Mouse (Mus musculus): Measurements from ENCODE around the gene Aldh6a1. TPM values are rescaled to one million over a fixed set of nuclear protein-coding genes. Genes with fewer than 3 reads are reported as not detected.

Gene Aldh6a1
- polyA plus RNA-seq, 1 experiment from 2014 or later: 31.2 TPM

DNA sequence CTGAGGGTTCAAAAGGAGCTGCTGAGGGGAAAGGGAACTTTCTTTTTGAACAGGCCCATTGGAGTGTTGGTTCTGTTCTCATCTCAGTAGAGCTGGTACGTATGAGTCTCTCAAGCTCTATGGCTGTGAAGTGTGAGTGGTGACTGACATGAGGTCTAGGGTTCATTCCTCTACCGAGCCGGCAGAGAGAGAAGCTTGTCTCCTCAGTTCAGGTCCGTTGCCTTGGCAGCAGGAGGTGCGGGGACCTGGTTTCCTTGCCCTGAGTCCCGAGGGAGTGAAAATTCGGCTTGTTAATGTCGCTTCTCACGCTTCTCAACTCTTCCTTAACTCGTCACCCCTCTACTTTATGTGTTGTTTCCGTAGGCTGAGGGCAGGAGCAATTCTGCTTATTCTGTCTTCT, 997 bp upstream of the Aldh6a1 start:
- H3K27ac ChIP-seq (replicated peaks): peak overlapping the region; percentile 85
- peak overlapping the region; percentile 59 for H3K4me3 ChIP-seq
- H3K4me1 ChIP-seq (replicated peaks): peaks cover 27% of the 10 kb centered on the region
- peak overlapping the region; percentile 97 for H3K4me2 ChIP-seq
- no peaks in the 10 kb centered on the region for H3K9me3 ChIP-seq
- H3K9ac ChIP-seq: peak overlapping the region; percentile 50
- H3K36me3 ChIP-seq: 0 out of 2 replicates have a peak, but pooled peaks cover under 1% of the 10 kb centered on the region
- ATAC-seq (ENCODE audit: low FRiP score, low read depth): no peak
- 1% methylated on average over 11 of the region's 11 CpGs for WGBS
- H3K27me3 ChIP-seq: no peaks in the 10 kb centered on the region

DNA sequence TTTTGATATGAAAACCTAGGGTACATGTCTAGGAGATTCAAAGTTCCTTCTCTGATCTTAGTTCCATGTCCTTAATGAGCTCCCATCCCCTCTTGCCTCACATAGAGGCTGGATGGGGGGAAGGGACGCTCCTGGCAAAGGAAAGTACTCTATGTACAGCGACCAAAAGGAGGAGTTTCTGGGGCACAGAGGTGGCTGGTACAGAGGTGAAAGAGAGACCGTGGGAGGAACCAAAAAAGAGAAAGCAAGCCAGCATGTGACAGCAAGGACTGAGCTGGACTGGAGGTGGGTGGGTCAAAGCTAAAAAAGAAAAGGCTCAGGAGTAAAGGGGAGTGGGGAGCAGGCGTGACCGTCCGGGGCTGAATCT, 470 bp downstream of the Aldh6a1 start:
- ATAC-seq (ENCODE audit: low FRiP score, low read depth): no peak; the same call in 1 of the 2 replicates
- H3K27me3 ChIP-seq: no peaks in the 10 kb centered on the region
- H3K4me2 ChIP-seq: peak overlapping the region; percentile 97
- peak overlapping the region; percentile 85 for H3K27ac ChIP-seq (replicated peaks)
- H3K4me3 ChIP-seq: peak overlapping the region; percentile 59
- H3K36me3 ChIP-seq: no peaks in the 10 kb centered on the region
- peak overlapping the region; percentile 67 for H3K9ac ChIP-seq
- whole genome bisulfite sequencing: 0% methylated on average over 6 of the region's 6 CpGs
- H3K9me3 ChIP-seq: no peaks in the 10 kb centered on the region
- H3K4me1 ChIP-seq (replicated peaks): peaks cover 27% of the 10 kb centered on the region

DNA sequence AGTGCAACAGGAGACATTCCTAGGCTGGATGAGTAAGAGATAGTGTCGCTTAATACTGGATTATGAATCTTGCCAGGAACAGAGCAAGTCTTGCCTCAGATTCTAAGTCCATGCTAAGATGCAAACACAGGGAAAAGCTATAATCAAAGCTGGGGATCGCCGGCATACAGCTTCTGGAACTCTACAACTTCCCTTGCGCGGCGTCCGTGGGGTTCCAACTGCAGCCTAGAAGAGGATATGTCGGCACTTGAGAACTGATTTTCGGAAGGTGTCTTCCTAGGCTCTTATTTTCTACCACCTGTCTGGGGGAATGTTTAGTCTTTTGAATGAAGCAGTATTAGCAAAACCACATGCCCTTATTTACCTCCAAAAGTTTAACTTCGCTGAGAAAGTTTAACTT, 917 bp downstream of the Aldh6a1 start:
- Histone ChIP-seq H3K4me3 (peak overlapping the region; percentile 59), H3K27ac (replicated peaks) (0 out of 2 replicates have a peak overlapping the region, but pooled peaks have one; percentile 85), H3K9ac (peak overlapping the region; percentile 67; the same call in 1 of the 2 replicates), H3K27me3 (no peaks in the 10 kb centered on the region), H3K9me3 (no peaks in the 10 kb centered on the region), H3K4me1 (replicated peaks) (peaks cover 27% of the 10 kb centered on the region), H3K4me2 (peak overlapping the region; percentile 97), H3K36me3 (no peaks in the 10 kb centered on the region)
- WGBS: 51% methylated on average over 10 of the region's 10 CpGs
- ATAC-seq (ENCODE audit: low FRiP score, low read depth): no peak

DNA sequence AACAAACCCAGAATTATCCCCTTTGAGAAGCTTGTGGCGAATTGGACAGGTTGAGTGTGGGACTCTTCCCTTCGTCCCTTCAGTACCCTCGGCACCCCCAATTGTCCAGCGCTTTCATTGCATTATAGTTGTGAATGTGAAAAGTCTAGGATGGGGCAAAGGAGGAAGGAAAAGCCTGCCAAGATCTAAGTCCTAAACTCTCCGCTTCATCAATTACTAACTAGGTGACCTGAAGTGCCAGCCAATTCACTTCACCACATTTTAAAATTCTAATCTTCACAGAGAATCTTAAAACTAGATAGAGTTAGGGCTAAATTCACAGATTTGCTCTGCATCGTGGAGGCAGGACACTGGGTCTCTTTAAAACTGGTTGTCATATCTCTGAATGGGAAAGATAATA, 2.6 kb downstream of the Aldh6a1 start:
- Histone ChIP-seq H3K27me3 (no peaks in the 10 kb centered on the region), H3K9me3 (no peaks in the 10 kb centered on the region), H3K27ac (replicated peaks) (no peak overlapping the region), H3K4me1 (replicated peaks) (peaks cover 27% of the 10 kb centered on the region), H3K9ac (no peak overlapping the region), H3K4me2 (no peak overlapping the region), H3K4me3 (no peak overlapping the region), H3K36me3 (no peaks in the 10 kb centered on the region)
- WGBS: 92% methylated on average over 6 of the region's 6 CpGs
- no peak for ATAC-seq (ENCODE audit: low FRiP score, low read depth)

DNA sequence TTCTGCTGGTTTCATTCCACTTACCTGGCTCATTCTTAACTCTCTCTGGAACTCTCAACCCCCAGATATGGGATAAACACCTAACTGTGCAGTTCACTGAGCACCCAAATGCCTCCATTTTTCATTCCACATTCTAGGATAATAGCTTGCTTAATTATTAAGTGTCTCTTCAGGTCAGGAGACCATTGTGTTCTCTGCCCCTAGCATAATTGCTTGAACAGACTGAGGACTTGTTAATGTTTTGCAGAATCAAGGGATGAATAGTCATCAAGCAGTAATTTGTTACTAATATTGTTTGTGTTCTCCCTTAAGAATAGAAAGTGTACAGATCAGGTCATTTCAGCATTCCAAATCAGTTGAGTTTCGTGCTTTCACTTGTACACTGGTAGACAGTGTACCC, 3.4 kb downstream of the Aldh6a1 start:
- Histone ChIP-seq H3K9me3 (no peaks in the 10 kb centered on the region), H3K4me2 (no peak overlapping the region), H3K36me3 (no peaks in the 10 kb centered on the region), H3K9ac (no peak overlapping the region), H3K27ac (replicated peaks) (no peak overlapping the region), H3K4me1 (replicated peaks) (peaks cover 19% of the 10 kb centered on the region), H3K27me3 (no peaks in the 10 kb centered on the region), H3K4me3 (no peak overlapping the region)
- no peak for ATAC-seq (ENCODE audit: low FRiP score, low read depth)
- WGBS: 71% methylated on average over 1 of the region's 1 CpGs

DNA sequence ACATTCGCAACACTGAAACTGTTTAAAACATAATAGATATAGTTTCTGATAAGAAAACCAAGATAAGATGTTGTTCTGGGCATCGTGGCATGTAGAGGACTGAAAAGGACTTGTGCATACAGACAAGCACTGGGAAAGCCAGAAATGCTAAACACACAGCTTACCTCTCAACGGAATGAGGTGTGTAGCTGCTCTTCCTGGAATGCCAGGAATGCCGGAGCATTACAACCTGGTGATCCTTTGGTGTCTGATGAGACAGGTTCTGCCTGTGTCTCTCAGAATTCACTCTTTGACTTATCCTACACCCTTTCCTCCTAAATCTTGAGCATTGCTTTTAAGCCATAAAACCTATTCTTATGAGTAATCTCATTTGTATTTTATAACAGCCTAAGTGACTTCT, 8.3 kb downstream of the Aldh6a1 start:
- WGBS: 76% methylated on average over 4 of the region's 4 CpGs
- Histone ChIP-seq H3K27ac (replicated peaks) (no peak overlapping the region), H3K27me3 (no peaks in the 10 kb centered on the region), H3K4me2 (no peak overlapping the region), H3K9ac (no peak overlapping the region), H3K9me3 (no peaks in the 10 kb centered on the region), H3K36me3 (peaks cover 7% of the 10 kb centered on the region; the same call in 1 of the 2 replicates), H3K4me1 (replicated peaks) (no peaks in the 10 kb centered on the region), H3K4me3 (no peak overlapping the region)
- ATAC-seq (ENCODE audit: low FRiP score, low read depth): no peak

DNA sequence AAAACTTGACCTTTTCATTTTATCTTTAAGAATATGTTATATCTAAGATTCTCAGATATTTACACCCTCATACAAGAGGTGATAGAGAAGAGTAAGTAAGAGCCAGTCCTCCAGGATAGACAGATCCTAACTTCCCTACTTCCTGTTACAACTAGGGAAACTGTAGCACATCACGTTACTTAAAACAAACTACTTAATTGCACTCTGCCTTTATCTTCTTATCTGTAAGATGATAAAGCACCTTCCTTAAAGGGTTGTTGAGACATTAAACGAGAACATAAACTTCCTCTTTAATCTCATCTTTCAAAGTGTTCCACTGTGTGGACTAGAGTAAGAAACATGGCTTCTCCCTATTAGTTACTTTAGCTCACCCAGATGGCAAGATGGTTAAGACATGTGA, 12.1 kb downstream of the Aldh6a1 start:
- Histone ChIP-seq H3K27ac (replicated peaks) (no peak overlapping the region), H3K9me3 (no peaks in the 10 kb centered on the region), H3K27me3 (no peaks in the 10 kb centered on the region), H3K4me1 (replicated peaks) (no peaks in the 10 kb centered on the region), H3K9ac (no peak overlapping the region), H3K36me3 (peaks cover 16% of the 10 kb centered on the region; the same call in 1 of the 2 replicates), H3K4me2 (no peak overlapping the region), H3K4me3 (no peak overlapping the region)
- 85% methylated on average over 2 of the region's 2 CpGs for WGBS
- no peak for ATAC-seq (ENCODE audit: low FRiP score, low read depth)

DNA sequence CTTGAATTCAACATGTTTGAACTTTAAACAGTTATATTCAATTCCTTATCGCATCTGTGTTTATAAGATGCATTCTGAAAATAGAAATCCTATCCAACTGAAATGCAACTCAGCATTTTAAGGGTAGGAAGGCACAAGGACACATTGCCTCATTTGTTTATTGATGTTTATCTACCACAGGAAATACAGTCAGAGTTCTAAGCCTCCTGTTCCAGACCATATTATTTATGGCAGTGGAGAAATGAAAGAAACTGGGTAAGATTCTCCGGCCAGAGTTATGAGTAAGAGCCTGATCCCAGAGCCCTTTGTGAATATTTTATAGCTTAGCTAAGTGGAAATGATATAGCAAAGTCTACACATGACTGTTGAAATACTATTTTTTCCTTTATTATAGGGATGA, 21.0 kb downstream of the Aldh6a1 start:
- Histone ChIP-seq H3K4me3 (no peak overlapping the region), H3K36me3 (peaks cover 34% of the 10 kb centered on the region), H3K27ac (replicated peaks) (no peak overlapping the region), H3K27me3 (no peaks in the 10 kb centered on the region), H3K4me1 (replicated peaks) (no peaks in the 10 kb centered on the region), H3K9me3 (no peaks in the 10 kb centered on the region), H3K9ac (no peak overlapping the region), H3K4me2 (no peak overlapping the region)
- ATAC-seq (ENCODE audit: low FRiP score, low read depth): no peak
- WGBS: 93% methylated on average over 2 of the region's 2 CpGs

DNA sequence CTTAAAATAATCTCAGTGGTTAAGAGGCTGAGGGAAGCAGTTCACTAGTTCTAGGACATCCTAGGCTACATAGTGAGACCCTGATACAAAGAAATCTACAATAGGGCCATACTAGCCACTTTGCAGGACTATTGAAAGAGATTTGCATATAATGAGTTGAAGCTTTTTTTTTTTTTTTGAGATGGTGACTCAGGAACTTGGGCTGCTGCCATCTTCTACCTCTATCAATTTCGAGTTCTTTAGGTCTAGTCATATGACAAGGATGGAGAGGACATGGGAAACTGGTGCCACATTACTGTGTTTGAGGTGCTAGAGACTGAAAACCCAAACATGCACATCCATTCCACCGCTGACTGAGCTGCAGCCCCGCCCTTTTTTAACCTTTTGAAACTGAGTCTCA, 26.8 kb downstream of the Aldh6a1 start:
- no peak overlapping the region for H3K27ac ChIP-seq (replicated peaks)
- H3K27me3 ChIP-seq: no peaks in the 10 kb centered on the region
- H3K4me1 ChIP-seq (replicated peaks): no peaks in the 10 kb centered on the region
- WGBS: 53% methylated on average over 3 of the region's 3 CpGs
- H3K4me2 ChIP-seq: no peak overlapping the region
- no peak for ATAC-seq (ENCODE audit: low FRiP score, low read depth)
- no peak overlapping the region for H3K4me3 ChIP-seq
- H3K36me3 ChIP-seq: 0 out of 2 replicates have a peak, but pooled peaks cover 5% of the 10 kb centered on the region
- H3K9ac ChIP-seq: no peak overlapping the region
- no peaks in the 10 kb centered on the region for H3K9me3 ChIP-seq

DNA sequence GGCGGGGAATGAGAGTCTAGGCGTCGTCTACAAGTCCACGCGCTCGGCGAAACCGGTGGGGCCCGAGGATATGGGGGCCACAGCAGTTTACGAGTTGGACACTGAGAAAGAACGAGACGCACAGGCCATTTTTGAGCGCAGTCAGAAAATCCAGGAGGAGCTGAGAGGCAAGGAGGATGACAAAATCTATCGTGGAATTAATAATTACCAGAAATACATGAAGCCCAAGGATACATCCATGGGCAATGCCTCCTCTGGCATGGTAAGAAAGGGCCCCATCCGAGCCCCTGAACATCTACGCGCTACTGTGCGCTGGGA, 33.2 kb downstream of the Aldh6a1 start:
- no peaks in the 10 kb centered on the region for H3K9me3 ChIP-seq
- peak overlapping the region; percentile 59 for H3K4me3 ChIP-seq
- no peaks in the 10 kb centered on the region for H3K36me3 ChIP-seq
- ATAC-seq (ENCODE audit: low FRiP score, low read depth): no peak
- 36% methylated on average over 18 of the region's 18 CpGs for WGBS
- peak overlapping the region; percentile 84 for H3K27ac ChIP-seq (replicated peaks)
- H3K9ac ChIP-seq: peak overlapping the region; percentile 51
- H3K4me2 ChIP-seq: peak overlapping the region; percentile 82
- peaks cover 7% of the 10 kb centered on the region; the same call in 1 of the 2 replicates for H3K4me1 ChIP-seq (replicated peaks)
- no peaks in the 10 kb centered on the region for H3K27me3 ChIP-seq

DNA sequence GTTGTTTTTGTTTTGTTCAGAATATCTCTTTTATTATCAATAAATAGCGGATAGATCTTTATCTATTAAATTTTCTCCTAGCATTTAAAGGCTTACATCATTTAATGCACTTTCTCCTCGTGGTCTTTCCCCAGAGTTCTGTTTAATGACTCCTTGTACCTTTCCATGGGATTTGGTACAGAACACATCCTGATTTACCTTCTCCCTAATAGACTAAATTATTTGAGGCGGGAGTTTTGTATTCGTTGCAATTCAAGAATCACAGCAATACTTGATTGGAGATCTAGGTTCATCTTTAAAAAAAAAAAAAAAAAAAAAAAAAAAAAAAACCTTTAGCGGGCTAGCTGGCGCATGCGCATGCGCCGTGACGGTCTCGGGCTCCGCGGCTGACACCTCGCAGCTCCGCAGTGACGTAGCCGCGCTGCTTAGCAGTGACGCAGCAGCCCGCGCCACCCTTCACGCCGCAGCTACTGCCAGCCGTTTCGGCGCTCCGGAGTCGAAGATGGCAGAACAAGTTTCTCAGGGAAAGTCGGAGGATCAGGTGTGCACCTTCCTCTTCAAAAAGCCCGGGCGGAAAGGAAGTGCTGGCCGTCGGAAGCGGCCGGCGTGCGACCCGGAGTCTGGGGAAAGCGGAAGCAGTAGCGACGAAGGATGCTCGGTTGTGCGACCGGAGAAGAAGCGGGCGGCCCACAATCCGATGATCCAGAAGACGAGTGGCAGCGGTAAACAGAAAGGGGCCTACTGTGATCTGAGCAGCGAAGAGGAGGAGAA, 33.8 kb downstream of the Aldh6a1 start, which contains the start of gene Rnf113a2:
Rnf113a2 (plus strand) TSS at position 363 of the 771 bp plus-strand sequence.
- peak within 1 kb of the TSS; percentile 82 for H3K4me2 ChIP-seq
- peaks cover 7% of the 10 kb centered on the region; the same call in 1 of the 2 replicates for H3K4me1 ChIP-seq (replicated peaks)
- 3% methylated on average over 50 of the region's 50 CpGs for WGBS
- peak within 1 kb of the TSS; percentile 51 for H3K9ac ChIP-seq
- H3K4me3 ChIP-seq: peak within 1 kb of the TSS; percentile 59
- H3K36me3 ChIP-seq: no peaks in the 10 kb centered on the region
- H3K27me3 ChIP-seq: no peaks in the 10 kb centered on the region
- peak; percentile 95 for ATAC-seq (ENCODE audit: low FRiP score, low read depth)
- peak within 1 kb of the TSS; percentile 84 for H3K27ac ChIP-seq (replicated peaks)
- H3K9me3 ChIP-seq: no peaks in the 10 kb centered on the region

DNA sequence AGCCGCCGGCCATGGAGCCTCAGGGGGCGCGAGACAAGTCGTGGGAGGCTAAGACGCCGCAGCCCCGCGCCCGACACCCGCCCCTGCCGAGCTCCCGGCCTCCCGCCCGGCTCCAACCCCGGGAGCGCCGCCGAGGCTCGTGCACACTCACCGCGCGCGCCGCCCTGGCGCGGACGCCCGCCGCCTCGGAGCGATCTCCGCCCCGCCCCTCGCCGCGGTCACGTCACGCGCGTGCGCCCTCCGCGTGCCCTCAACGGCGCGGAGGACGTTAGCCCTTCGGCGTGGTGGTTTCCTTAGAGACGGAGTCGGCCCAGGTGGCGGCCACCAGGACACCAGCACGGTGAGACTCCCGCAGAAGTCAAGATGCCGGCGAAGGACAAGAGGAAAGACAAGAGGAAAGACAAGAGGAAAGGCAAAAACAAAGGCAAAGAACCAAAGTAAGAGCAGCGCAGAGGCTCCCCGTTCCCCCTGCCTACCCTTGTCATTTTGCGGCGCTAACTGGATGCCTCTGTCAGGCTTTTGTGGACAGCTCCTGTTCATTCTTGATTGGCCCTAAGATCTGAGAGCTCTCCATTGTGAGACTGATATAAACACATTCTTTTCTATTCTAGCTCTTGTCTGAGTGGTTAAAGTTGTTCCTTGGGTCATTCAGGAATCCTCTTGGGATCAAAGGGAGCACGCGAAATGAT, 41.8 kb downstream of the Aldh6a1 start, which contains the start of the genes Entpd5 and Bbof1:
Entpd5 (minus strand) TSS at position 211 of the 689 bp plus-strand sequence.
Bbof1 (plus strand) TSS at position 253 of the 689 bp plus-strand sequence.
- peak within 1 kb of the TSS; percentile 92 for H3K27ac ChIP-seq (replicated peaks)
- peak; percentile 95 for ATAC-seq (ENCODE audit: low FRiP score, low read depth)
- no peaks in the 10 kb centered on the region for H3K9me3 ChIP-seq
- H3K4me1 ChIP-seq (replicated peaks): peaks cover 11% of the 10 kb centered on the region
- peak within 1 kb of the TSS; percentile 72 for H3K4me3 ChIP-seq
- H3K36me3 ChIP-seq: no peaks in the 10 kb centered on the region
- H3K27me3 ChIP-seq: no peaks in the 10 kb centered on the region
- 1% methylated on average over 58 of the region's 63 CpGs for WGBS
- H3K4me2 ChIP-seq: peak within 1 kb of the TSS; percentile 83
- H3K9ac ChIP-seq: peak within 1 kb of the TSS; percentile 77
